Mouse (Mus musculus): ENCODE results near the gene Jtb.

Jtb gene

DNA sequence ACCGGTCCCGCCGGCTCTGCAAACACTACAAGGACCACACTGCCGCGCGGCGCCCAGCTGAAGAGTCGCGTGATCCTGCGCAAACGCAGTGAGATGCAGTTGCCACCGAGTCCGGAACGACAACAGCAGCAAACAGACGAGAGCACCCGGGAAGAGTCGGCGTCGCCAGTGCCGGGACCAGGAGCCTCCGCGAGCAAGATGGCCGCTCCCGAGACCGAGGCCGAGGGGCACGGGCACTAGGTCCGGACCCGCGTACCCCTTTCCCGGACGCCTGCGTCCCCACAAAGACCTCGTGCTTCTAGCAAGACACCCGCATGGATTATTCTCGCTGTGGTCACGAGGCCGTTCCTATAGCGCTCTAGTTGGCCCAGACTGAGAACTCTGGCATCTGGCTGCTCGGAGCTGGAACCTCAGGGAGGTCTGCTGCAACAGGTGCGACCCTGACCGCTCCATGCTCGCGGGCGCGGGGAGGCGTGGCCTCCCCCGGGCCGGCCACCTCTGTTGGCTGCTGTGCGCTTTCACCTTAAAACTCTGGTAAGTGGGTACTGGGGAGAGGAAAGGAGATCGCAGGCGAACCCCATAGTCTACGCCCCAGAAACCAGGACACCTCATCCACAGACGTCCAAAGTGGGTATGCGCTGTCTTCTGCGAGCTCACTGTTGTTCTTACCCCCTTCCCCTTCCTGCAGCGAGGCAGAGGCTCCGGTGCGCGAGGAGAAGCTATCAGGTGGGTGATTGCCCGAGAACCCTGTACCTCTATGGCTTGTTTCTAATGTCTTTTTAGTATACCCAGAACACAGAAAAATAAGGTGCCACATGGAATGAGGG is at the start of gene Jtb:
Gene Jtb, plus strand, starts transcription at position 91 of the 827 bp plus-strand sequence.
- DNase-seq (ENCODE audit: low spot score) = peak; percentile 96

DNA sequence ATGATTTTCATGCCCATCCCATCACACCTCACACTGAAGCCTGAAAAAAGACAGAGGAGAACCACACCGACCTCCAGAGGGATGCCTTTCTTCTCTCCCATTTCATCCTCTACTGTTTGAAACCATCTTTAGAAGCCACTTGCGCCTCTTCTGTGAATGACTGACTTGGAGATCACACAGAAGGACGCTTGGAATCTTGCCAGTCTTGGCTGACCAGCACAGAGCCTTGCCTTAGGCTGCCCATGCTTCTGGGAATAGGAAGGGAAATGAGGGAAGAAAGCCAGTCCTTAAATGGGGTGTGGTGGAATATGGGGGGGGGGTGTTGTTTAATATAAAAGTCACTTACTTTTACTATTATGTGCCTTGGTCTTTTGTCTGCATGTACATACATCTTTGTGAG is 47.8 kb upstream of the Jtb start:
- DNase-seq (ENCODE audit: low spot score) = no peak

DNA sequence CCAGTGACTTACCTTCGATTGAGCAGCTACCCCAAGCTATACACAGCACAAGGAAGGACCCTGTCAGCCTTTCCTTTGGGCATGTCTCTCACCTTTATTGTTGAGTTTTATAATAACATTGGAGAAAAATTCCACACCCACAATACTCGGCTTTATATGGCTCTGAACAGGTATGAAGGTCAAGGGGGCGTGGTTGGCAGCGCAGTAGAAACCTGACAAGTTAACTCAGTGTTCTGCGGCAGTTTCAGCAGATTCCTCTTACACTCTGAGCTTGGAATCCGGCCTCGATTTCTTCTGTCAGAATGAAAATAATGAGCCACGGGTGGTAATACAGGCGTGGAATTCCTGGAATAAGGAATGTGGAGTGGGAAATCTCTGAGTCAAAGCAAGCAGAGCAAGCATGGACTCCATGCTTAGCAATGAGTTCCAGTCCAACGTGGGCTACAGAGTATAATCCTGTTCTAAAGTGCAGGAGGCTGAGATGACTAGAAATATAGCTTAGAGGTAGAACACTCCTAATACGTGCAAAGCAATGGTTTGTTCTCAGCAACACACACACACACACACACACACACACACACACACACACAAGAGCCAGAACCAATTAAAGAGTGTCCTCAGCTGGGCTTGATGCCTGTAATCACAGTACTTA is 40.4 kb upstream of the Jtb start:
- DNase-seq (ENCODE audit: low spot score) = no peak

DNA sequence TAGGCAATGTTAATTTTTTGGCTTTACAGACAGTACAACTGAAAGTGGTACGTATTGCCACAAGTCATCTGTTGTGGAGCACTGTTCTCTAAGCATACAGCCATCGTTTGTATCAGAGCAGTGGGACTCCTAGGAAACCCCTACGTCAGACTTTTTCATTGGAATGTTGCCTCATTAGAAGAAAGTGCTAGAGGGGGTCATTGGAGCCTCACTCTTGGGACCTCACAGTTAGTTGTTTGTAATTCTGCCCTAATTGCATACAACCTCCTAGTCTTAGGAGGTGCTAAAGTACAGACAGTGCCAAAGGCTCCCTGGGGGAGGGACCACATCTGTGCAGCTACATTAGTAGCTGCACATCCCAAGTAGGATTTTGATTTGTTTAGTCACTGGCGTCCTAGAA is 36.6 kb upstream of the Jtb start:
- DNase-seq (ENCODE audit: low spot score) = no peak

DNA sequence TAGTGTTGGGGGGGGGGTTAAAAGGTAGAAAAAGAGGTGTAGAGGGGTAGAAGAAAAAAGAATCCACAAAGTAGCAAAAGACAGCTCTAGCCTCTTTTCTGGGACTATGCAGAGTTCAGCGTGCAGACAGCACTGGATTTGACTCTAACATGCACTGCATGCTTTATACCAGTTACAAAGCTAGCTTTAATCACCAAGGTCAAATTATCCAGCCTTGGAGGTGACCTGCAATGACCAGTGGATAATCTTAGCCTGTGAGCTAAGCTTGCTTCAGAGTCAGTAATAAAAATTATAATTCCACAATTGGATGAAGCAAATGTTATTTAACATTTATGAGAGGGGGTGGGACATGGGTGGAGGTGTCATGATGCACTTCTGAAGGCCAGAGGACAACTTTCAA is 35.8 kb upstream of the Jtb start:
- no peak for DNase-seq (ENCODE audit: low spot score)

DNA sequence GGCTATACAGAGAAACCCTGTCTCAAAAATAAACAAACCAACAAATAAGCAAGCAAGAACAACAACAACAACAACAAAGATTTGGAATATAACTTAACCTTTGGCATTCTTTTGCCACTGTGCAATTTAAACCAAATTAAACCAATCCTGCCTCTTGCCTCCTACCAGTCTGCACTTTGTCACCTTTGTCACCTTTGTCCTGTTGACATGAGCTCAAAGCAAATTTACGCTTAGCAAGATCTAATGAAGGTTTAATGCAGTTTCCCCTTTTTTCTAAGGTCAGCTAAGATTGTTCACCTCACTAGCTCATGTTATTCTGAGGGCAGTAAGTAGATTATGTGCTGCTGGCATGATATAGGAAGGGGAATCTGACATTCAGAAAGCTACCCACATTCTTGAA is 33.8 kb upstream of the Jtb start:
- DNase-seq (ENCODE audit: low spot score) = no peak

DNA sequence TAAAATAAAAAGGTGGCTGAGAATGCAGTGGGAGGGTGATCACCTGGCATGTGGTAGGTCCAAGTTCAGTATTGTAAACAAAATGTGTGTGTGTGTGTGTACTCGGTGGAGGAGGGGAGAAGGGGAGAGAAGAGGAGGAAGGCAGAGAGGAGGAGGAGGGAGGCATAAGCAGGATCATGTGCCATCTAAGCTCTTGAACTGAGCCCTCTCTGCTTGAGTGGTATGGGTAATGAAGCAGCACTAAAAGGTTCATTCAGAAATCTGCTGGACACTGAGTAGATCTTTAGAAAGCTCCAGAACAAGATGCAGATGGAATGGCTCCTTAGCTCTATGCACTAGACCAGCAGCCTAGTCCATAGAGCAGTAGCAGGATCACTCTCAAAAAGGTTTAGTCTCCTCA is 28.5 kb upstream of the Jtb start:
- DNase-seq (ENCODE audit: low spot score) = no peak

DNA sequence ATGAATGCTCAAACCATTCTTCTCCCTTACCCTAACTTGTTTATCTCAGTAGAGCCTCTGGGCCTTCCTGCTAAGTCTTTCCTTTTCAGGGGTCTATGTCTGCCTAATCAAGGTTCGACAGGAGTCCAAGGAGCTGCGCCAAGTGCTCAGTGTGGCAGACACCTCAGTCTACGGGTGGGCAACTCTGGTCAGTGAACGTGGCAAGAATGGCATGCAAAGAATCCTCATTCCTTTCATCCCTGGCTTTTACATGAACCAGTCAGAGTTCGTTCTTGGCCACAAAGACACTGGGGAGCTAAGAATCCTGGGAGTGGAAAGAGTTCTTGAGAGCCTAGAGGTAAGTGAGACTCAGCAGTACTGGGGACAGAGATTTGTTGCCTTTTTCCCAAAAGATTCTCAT is 27.8 kb upstream of the Jtb start:
- no peak for DNase-seq (ENCODE audit: low spot score)

DNA sequence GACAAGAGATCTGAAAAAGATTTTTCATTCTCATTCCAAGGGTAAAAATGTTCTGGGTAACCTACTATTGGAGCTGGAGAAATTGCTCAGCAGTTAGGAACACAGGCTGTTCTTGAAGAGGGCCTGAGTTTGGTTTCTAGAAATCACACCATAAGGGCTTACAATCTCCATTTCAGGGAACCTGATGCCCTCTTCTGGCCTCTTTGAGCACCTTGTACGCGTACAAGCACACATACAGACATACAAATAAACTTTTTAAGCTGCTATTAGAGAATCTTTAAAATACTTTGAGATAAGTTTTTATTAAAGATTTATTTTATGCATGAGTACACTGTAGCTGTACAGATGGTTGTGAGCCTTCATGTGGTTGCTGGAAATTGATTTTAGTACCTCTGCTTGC is 26.8 kb upstream of the Jtb start:
- no peak for DNase-seq (ENCODE audit: low spot score)

DNA sequence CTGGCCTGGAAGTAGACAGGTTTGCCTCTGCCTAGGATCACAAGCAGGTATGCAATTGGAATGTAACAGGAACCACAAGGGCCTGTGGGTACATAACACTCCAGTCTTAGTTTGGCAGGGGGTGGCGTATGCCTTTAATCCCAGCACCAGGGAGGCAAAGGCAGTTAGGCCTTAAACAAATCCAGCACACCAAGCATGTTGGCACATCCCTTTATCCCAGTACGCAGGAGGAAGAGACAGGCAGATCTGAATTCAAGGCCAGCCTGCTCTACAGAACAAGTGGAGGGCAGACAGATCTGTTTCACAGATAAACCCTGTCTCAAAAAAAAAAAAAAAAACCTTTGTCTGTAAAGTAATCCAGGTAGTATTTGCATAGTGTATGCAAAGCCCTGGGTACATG is 22.7 kb upstream of the Jtb start:
- DNase-seq (ENCODE audit: low spot score) = no peak

DNA sequence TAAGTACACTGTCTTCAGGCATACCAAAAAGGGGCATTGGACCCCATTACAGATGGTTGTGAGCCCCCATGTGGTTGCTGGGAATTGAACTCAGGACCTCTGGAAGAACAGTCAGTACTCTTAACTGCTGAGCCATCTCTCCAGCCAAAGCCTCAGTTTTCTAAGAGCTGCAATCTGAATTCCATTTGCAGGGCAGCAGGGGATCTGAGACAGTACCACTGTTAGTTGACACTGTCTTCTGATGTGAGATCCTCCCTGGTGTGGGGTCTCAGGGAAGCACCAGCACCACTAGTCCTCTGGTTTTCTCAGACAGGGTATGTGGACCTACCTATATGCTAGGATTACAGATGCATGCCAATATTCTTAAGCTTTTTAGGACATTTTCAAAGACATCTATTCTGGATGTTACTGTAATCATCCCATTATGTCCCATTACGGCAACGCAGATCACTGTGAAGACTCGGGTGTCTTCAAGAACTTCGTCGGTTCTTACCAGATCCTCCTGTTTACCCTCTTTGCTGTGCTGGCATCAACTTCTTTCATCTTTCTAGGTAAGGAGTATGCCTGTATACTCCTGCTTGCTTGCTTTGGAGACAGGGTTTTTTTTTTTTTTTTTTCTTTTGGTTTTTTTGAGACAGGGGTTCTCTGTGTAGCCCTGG is 21.4 kb upstream of the Jtb start:
- no peak for DNase-seq (ENCODE audit: low spot score)

DNA sequence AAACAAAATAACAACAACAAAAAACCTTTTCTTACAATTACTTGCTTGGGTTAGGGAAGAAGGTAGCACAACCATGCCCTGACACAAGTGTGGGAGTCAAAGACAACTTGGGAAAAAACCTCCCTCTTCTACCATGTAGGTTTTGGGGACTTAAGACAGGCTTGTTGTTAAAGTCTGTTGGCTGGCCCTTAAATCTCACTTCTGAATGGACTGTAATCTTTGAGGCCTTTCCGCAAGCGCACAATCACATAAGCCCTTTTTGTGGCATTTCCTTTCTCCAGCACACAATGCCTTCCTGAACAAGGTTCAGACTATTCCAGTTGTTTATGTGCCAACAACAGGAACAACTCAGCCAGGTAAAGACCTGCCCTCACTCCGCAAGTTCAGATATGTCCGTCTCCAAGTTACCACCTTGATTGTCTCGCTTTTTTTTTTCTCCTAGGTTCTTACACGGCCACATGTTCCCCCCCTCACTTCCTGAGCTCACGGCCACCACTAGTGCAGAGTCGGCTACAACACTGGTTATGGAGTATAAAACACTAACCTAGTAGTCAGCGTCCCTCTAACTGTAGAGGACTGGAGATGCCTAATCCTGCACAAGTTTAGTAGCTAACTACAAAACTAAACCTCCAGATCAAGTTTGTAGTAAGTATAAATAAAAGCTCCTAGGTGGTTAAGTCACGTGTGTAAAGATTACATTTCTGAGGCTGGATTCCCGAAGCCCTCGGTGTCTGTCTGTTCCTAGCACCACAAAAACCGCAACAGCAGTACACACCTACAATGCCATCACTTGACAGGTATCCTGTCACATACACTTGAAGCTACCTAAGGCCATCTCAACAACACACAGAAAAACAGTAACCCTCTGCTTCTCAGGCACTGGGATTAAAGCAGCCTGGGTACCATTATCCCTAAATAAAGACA is 19.7 kb upstream of the Jtb start:
- no peak for DNase-seq (ENCODE audit: low spot score)

DNA sequence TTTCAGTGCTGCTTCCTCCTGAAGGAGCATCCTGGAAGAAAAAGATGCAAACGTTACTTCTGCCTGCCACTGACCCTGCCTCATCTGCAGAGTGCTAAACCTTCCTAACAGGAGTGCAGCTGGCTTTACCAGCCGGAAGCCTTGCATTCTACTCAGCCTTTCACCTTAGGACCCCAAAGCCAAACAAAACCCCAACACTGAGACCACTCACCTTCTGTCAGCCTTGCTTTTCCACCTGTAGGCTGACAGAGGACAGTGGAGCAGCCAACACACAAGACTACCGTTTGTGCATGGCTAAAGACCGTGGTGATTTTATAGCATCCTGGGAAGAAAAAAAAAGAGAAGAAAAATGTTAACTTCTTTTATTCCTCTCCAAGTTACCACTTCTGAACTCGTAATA is 18.7 kb upstream of the Jtb start:
- DNase-seq (ENCODE audit: low spot score) = no peak

DNA sequence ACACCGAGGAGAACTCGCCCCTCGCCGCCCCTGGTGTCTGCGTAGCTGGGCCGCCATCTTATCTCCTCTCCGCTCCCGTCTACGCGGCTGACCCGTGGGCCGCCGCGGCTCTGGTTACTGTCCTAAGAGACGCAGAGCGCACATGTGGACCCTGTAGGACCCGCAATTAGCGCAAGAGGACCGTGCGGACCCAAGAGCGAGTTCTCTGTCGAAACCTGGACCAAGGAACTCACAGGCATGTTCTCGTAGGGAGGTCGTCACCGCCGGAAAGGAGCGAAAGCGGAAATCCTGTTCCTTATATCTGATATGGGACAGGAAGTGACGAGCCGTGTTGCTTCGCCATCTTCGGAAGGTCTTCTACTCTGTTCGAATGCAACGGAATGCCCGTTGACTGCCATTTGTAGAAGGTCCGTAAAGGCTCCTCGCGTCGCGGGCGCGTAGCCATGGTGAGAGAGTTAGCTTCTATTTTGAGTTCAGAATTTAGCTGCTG is 18.0 kb upstream of the Jtb start, which contains the start of the genes Rps27 and Rab13:
Gene Rps27, minus strand, starts transcription at position 275 of the 490 bp plus-strand sequence.
Gene Rab13, plus strand, starts transcription at position 319 of the 490 bp plus-strand sequence.
- DNase-seq (ENCODE audit: low spot score) = peak; percentile 95

DNA sequence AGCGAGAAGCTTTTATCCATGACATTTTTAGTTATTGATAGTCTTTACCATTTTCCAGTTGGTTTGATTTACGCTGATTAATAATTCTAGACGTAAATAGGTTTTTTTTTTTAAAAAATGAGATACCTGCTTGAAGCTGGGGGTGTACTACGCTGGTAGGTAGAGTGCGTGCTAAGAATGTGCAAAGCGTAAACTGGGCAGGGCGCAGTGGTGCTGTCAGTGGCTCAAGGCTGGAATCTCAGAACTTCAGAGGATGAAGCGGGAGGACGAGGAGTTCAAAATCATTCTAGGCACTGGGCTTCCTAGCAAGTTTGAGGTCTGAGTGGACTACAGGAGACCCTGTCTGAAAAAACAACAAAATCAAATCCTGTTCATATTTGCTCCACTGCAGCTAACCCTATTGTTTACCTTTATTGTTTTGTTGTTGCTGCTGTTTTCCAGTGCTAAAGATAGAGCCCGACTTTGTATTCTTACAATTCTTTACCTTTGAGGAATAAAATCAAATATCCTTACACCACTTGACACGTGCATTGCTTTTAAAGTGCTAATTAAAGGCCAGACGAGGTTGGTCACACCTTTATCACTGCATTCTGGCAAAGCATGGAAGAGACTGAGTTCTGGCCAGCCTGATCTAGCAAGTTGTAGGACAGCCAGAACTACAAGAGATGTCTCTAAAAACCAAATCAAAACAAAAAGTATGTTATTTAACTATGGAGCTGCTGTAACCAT is 17.3 kb upstream of the Jtb start:
- DNase-seq (ENCODE audit: low spot score) = no peak

DNA sequence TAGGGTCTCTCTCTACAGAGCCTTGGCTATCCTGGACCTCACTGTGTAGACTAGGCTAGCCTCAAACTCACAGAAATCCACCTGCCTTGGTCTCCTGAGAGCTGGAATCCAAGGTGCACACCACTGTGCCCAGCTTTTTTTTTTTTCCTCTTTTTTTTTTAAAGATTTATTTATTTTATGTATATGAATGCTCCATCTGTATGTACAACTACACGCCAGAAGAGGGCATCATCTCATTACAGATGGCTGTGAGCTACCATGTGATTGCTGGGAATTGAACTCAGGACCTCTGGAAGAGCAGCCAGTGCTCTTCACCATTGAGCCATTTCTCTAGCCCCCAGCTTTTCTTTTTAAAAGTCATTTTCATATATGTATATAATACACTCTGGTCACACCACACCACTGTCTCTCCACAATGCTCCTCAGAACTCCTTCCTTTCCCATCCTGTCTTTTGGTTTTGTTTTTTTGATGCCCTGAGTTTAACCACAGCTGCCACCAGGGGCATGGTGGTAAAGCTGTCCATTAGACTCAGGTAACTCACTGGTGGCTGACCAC is 15.5 kb upstream of the Jtb start:
- no peak for DNase-seq (ENCODE audit: low spot score)

DNA sequence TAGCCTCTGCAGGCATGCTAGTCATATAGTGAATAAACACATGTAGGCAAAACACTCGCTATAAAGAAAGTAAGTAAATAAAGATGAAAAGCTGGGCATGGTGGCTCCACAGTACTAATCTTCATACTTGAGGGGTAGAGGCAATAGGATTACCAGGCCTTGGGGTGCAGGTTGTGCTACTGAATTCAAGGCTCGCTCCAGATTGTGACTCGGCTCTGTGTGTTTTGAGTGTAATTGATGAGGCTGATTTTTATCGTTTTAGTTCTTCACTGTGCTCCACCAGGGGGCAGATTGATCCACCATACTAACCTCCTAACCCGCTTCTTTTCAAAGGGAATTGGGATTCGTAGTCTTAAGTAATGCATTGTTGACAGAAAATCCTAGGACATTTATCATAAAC is 11.3 kb upstream of the Jtb start:
- peak; percentile 82 for DNase-seq (ENCODE audit: low spot score)

DNA sequence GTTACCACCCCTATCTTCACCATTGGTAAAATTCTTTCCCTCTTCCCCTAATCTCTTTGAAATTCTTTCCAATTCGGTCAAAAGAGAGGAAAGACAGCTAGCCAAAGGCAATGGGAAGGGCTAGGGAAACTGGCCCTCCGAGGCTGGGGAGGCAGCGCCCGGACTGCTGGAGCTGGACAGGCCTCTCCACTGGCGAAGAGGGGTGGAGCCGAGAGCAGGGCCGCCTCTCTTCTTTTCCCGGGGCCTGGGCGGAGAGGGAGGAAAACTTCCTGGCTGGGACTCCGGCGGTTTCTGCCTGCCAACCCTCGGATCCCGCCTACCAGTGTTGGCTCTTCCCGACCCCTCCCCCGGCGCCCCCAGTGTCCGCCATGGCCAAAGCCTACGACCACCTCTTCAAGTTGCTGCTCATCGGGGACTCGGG is 10.9 kb upstream of the Jtb start:
- peak; percentile 72 for DNase-seq (ENCODE audit: low spot score)

DNA sequence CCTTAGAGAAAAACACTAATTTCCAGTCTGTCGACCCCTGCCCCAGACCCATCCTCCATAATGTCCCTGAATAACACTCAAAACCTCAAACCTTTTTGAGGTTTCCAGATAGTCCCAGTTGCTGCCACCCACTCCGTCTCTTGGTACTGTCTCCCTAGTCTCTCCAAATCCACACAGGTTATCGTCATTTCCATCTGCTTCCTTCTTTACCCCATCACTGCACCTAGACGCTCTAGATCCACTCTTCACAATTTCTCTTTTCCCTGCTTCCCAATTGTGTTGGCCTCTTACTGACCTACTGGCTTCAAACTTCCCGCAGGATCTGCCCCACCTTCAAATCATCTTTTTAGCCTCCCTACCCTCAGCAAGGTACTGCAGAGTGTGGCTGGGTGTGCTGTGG is 10.3 kb upstream of the Jtb start:
- no peak for DNase-seq (ENCODE audit: low spot score)

DNA sequence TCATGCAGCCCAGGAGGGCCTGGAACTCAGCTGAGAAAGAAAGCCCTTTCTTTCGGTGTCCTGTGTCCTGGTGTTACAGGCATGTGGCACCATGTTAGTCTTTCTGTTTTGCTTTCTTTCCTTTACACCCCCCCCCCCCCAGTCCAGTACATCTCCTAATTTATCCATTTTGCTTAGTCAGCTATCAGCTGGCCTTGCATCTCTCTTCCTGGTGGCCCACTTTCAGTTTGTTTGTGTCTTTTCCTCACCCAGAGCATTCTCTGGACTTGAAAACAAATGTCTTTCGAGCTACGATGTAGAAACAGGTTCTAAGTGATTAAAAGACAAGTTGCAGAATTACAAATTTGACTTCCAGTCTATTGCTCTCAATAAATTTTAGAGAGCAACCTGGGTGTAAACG is 8.9 kb upstream of the Jtb start:
- DNase-seq (ENCODE audit: low spot score) = no peak

DNA sequence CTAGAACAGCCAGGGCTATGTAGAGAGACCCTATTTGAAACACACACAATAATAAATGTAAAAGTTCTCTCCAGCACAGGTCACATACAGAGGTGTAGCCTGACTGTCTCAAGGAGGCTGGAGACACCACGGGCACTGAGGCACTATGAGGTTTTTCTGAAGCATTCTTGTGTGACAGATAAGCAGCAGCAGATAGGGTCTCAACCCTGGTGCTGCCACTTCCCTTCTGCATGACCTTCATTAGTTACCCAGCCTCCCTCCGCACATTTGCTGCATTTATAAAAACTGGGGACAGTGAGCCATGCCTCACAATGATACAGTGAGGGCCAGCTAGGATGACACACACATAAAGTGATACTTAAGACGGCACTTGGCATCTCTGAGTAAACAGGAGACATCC is 8.5 kb upstream of the Jtb start:
- no peak for DNase-seq (ENCODE audit: low spot score)
